Mouse (Mus musculus): ENCODE data around the gene Scn8a. TPM values are rescaled to one million over a fixed set of nuclear protein-coding genes. Genes with fewer than 3 reads are reported as not detected.

The Scn8a gene
- polyA plus RNA-seq, 1 experiment from 2014 or later = 0.59 TPM

- peak; percentile 75 for TF ChIP-seq CTCF (IDR thresholded peaks at IDR 0.05; ENCODE audit: low read depth)
- Histone ChIP-seq H3K4me1 (replicated peaks; ENCODE audit: control insufficient read depth, insufficient read depth, low read length) (no peaks in the 10 kb centered on the region), H3K9me3 (ENCODE audit: control insufficient read depth) (no peaks in the 10 kb centered on the region), H3K4me2 (replicated peaks; ENCODE audit: low read depth) (no peak overlapping the region), H3K27me3 (replicated peaks; ENCODE audit: control insufficient read depth, insufficient read depth, low read length) (no peaks in the 10 kb centered on the region), H3K27ac (ENCODE audit: low read depth, low read length) (no peak overlapping the region), H3K36me3 (ENCODE audit: control insufficient read depth, insufficient read depth) (no peaks in the 10 kb centered on the region), H3K4me3 (ENCODE audit: low read depth, low read length) (no peak overlapping the region), H3K9ac (ENCODE audit: low read depth, low read length) (no peak overlapping the region)
- WGBS = 66% methylated on average over 6 of the region's 6 CpGs
- no peak for ATAC-seq
Measured at GRCm38 (mm10) chr15:100830682-100831081, 39.0 kb upstream of the Scn8a start.

GRCm38 (mm10) chr15:100832144-100832543 lies 37.5 kb upstream of the Scn8a start:
- no peak for TF ChIP-seq CTCF (IDR thresholded peaks at IDR 0.05; ENCODE audit: low read depth)
- WGBS = 93% methylated on average over 8 of the region's 8 CpGs

GRCm38 (mm10) chr15:100832784-100833183 lies 36.9 kb upstream of the Scn8a start:
- no peak for ATAC-seq
- Histone ChIP-seq H3K9ac (ENCODE audit: low read depth, low read length) (no peak overlapping the region), H3K36me3 (ENCODE audit: control insufficient read depth, insufficient read depth) (no peaks in the 10 kb centered on the region), H3K27me3 (replicated peaks; ENCODE audit: control insufficient read depth, insufficient read depth, low read length) (no peaks in the 10 kb centered on the region), H3K27ac (ENCODE audit: low read depth, low read length) (no peak overlapping the region), H3K4me2 (replicated peaks; ENCODE audit: low read depth) (no peak overlapping the region), H3K4me3 (ENCODE audit: low read depth, low read length) (no peak overlapping the region), H3K4me1 (replicated peaks; ENCODE audit: control insufficient read depth, insufficient read depth, low read length) (no peaks in the 10 kb centered on the region), H3K9me3 (ENCODE audit: control insufficient read depth) (no peaks in the 10 kb centered on the region)
- no peak for TF ChIP-seq CTCF (IDR thresholded peaks at IDR 0.05; ENCODE audit: low read depth)
- WGBS = 62% methylated on average over 7 of the region's 7 CpGs

More at GRCm38 (mm10) chr15:100832144-100832543, 37.5 kb upstream of the Scn8a start:
- no peak for ATAC-seq
- H3K36me3 ChIP-seq (ENCODE audit: control insufficient read depth, insufficient read depth) = no peaks in the 10 kb centered on the region
- H3K27ac ChIP-seq (ENCODE audit: low read depth, low read length) = no peak overlapping the region
- no peaks in the 10 kb centered on the region for H3K27me3 ChIP-seq (replicated peaks; ENCODE audit: control insufficient read depth, insufficient read depth, low read length)
- no peak overlapping the region for H3K4me3 ChIP-seq (ENCODE audit: low read depth, low read length)
- no peak overlapping the region for H3K4me2 ChIP-seq (replicated peaks; ENCODE audit: low read depth)
- no peaks in the 10 kb centered on the region for H3K9me3 ChIP-seq (ENCODE audit: control insufficient read depth)
- H3K4me1 ChIP-seq (replicated peaks; ENCODE audit: control insufficient read depth, insufficient read depth, low read length) = no peaks in the 10 kb centered on the region
- no peak overlapping the region for H3K9ac ChIP-seq (ENCODE audit: low read depth, low read length)

GRCm38 (mm10) chr15:100836729-100837128 lies 32.9 kb upstream of the Scn8a start:
- Histone ChIP-seq H3K4me3 (ENCODE audit: low read depth, low read length) (no peak overlapping the region), H3K36me3 (ENCODE audit: control insufficient read depth, insufficient read depth) (no peaks in the 10 kb centered on the region), H3K27ac (ENCODE audit: low read depth, low read length) (no peak overlapping the region), H3K27me3 (replicated peaks; ENCODE audit: control insufficient read depth, insufficient read depth, low read length) (no peaks in the 10 kb centered on the region), H3K9ac (ENCODE audit: low read depth, low read length) (no peak overlapping the region), H3K4me2 (replicated peaks; ENCODE audit: low read depth) (no peak overlapping the region), H3K9me3 (ENCODE audit: control insufficient read depth) (no peaks in the 10 kb centered on the region), H3K4me1 (replicated peaks; ENCODE audit: control insufficient read depth, insufficient read depth, low read length) (no peaks in the 10 kb centered on the region)
- 82% methylated on average over 8 of the region's 8 CpGs for WGBS
- no peak for TF ChIP-seq CTCF (IDR thresholded peaks at IDR 0.05; ENCODE audit: low read depth)
- ATAC-seq = no peak

GRCm38 (mm10) chr15:100838607-100839207 lies 31.0 kb upstream of the Scn8a start:
- 38% methylated on average over 12 of the region's 12 CpGs for WGBS
- TF ChIP-seq CTCF (IDR thresholded peaks at IDR 0.05; ENCODE audit: low read depth) = peak; percentile 78
- ATAC-seq = no peak
- H3K4me3 ChIP-seq (ENCODE audit: low read depth, low read length) = no peak overlapping the region
- no peaks in the 10 kb centered on the region for H3K36me3 ChIP-seq (ENCODE audit: control insufficient read depth, insufficient read depth)
- H3K9ac ChIP-seq (ENCODE audit: low read depth, low read length) = no peak overlapping the region
- no peaks in the 10 kb centered on the region for H3K9me3 ChIP-seq (ENCODE audit: control insufficient read depth)
- no peak overlapping the region for H3K27ac ChIP-seq (ENCODE audit: low read depth, low read length)
- H3K4me2 ChIP-seq (replicated peaks; ENCODE audit: low read depth) = no peak overlapping the region
- H3K4me1 ChIP-seq (replicated peaks; ENCODE audit: control insufficient read depth, insufficient read depth, low read length) = no peaks in the 10 kb centered on the region
- H3K27me3 ChIP-seq (replicated peaks; ENCODE audit: control insufficient read depth, insufficient read depth, low read length) = no peaks in the 10 kb centered on the region

- Histone ChIP-seq H3K9ac (ENCODE audit: low read depth, low read length) (no peak overlapping the region), H3K4me2 (replicated peaks; ENCODE audit: low read depth) (no peak overlapping the region), H3K9me3 (ENCODE audit: control insufficient read depth) (0 out of 2 replicates have a peak, but pooled peaks cover 3% of the 10 kb centered on the region), H3K4me1 (replicated peaks; ENCODE audit: control insufficient read depth, insufficient read depth, low read length) (no peaks in the 10 kb centered on the region), H3K4me3 (ENCODE audit: low read depth, low read length) (no peak overlapping the region), H3K27me3 (replicated peaks; ENCODE audit: control insufficient read depth, insufficient read depth, low read length) (no peaks in the 10 kb centered on the region), H3K27ac (ENCODE audit: low read depth, low read length) (no peak overlapping the region), H3K36me3 (ENCODE audit: control insufficient read depth, insufficient read depth) (no peaks in the 10 kb centered on the region)
- 67% methylated on average over 7 of the region's 7 CpGs for WGBS
- no peak for ATAC-seq
- no peak for TF ChIP-seq CTCF (IDR thresholded peaks at IDR 0.05; ENCODE audit: low read depth)
Measured at GRCm38 (mm10) chr15:100844336-100844735, 25.3 kb upstream of the Scn8a start.
